In the genomic region with DNA sequence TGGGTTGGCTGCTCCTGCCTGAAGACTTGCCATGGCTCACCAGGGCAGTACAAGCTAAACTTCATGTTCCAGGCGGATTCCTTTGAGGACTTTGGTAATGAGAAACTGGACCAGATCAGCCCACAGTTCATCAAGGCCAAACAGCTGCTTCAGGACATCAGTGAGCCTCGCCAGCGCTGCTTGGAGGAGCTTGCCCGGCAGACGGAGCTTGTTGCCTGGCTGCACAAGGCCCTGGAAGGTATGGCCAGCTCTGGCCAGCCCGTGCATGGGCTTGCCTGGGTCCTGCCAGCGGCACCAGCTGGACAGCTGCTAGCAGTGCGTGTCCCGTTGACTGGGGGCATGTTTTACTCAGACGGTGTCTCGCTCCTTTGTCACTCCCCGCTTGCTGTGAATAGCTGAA, we compare ENCODE assay signal across 24 mouse cellular contexts. TPM values are rescaled to one million over a fixed set of nuclear protein-coding genes. Genes with fewer than 3 reads are reported as not detected.
DNase-seq lines count a peak whose midpoint lies in the region; TF ChIP-seq lines count a peak whose summit lies in the region.
"Had no signal": no experiment of that assay in that cellular context is flagged by ENCODE, and none has a peak within 500 bp of the region (broad histone marks: within the 10 kb centered on the region; RNA-seq: fewer than 3 reads in every experiment).

No protein-coding gene starts in this region.

- H3K27ac ChIP-seq in gastrocnemius, adult 2 months = peak overlapping the region; percentile 79
- H3K27ac ChIP-seq: embryonic facial prominence, embryonic 12.5 days; heart, adult 2 months; hindbrain, embryonic 13.5 days; left cerebral cortex, adult 2 months; liver, embryonic 13.5 days; lung, embryonic 15.5 days had no signal

- intact Hi-C loops in left cerebral cortex, postnatal 4 days (cut with DNase I) = no loop called here
- intact Hi-C loops in gastrocnemius, adult 2 months (cut with DNase I) = loop anchor here (2.0 kb wide), 1 partner anchor 41 kb away; no protein-coding TSS in a partner anchor

- TF ChIP-seq CTCF in gastrocnemius, adult 2 months (IDR thresholded peaks at IDR 0.05) = peak; percentile 26; the same call in 1 of the 2 replicates

- DNase-seq in left cerebral cortex, postnatal 4 days = peak; percentile 18
- DNase-seq in left cerebral cortex, adult 8-10 months (ENCODE audit: low spot score in 2 of 2) = no peak
- peak; percentile 91 for DNase-seq in gastrocnemius, adult 2 months
- DNase-seq in gastrocnemius, postnatal 25 days = peak; percentile 84
- peak; percentile 52 to 88 for DNase-seq in lung, postnatal 4 days
- no peak for DNase-seq in frontal cortex, postnatal 14 days (ENCODE audit: low spot score in 2 of 2)
- DNase-seq in spleen, postnatal 4 days (ENCODE audit: low spot score in 2 of 2) = no peak
- DNase-seq: adrenal gland, postnatal 25 days; cerebellum, adult 2 months; embryo, embryonic 11 days; heart, adult 2 months; heart, postnatal 4 days; kidney, adult 9 months; kidney, postnatal 10 days; layer of hippocampus, adult 9-11 months; liver, embryonic 13.5 days; right cerebral cortex, adult 18-20 months; thymus, adult 2 months; thymus, postnatal 4 days had no signal

- H3K4me3 ChIP-seq in gastrocnemius, adult 2 months = no peak overlapping the region
- H3K4me3 ChIP-seq: embryonic facial prominence, embryonic 12.5 days; heart, adult 2 months; heart, embryonic 12.5 days; hindbrain, embryonic 13.5 days; left cerebral cortex, adult 2 months; liver, embryonic 13.5 days; lung, embryonic 15.5 days had no signal

RNA-seq across cellular contexts. Expression of a gene that starts 38.6 kb away (rescaled TPM):
- 1 to 10 TPM; 2.9 TPM for total RNA-seq in left cerebral cortex, postnatal 4 days (2021)
- 1 to 10 TPM; 4.5 to 5.7 (median 5.5) TPM for total RNA-seq in left cerebral cortex, adult 8-10 months (2022)
- 1 to 10 TPM; 4.1 to 6.9 TPM for total RNA-seq in gastrocnemius, adult 2 months (2021)
- total RNA-seq in gastrocnemius, postnatal 25 days (2021) = 1 to 10 TPM; 5.2 to 5.7 TPM

RNA-seq across cellular contexts. Expression of a gene that starts 59.6 kb away (rescaled TPM):
- 10 to 100 TPM; 28.8 to 29.1 TPM for total RNA-seq in left cerebral cortex, postnatal 4 days (2021)
- 10 to 100 TPM; 27.8 to 35.2 (median 32.8) TPM for total RNA-seq in left cerebral cortex, adult 8-10 months (2022)
- total RNA-seq in gastrocnemius, adult 2 months (2021) = 1 to 10 TPM; 4.3 to 4.5 TPM
- 1 to 10 TPM; 3.9 to 4.8 TPM for total RNA-seq in gastrocnemius, postnatal 25 days (2021)

Comparison
In these comparisons a context has a peak if more than half of its experiments do, and no peak if none do; other contexts are left out.
1. DNase-seq: peak in left cerebral cortex, postnatal 4 days (single experiment), gastrocnemius, adult 2 months (single experiment), gastrocnemius, postnatal 25 days (single experiment) and lung, postnatal 4 days (2 of 2); none in left cerebral cortex, adult 8-10 months (0 of 2), frontal cortex, postnatal 14 days (0 of 2) and spleen, postnatal 4 days (0 of 2).
2. RNA of a gene that starts 59.6 kb away (total RNA-seq): 27.8 to 35.2 TPM in left cerebral cortex, adult 8-10 months and 28.8 to 29.1 TPM in left cerebral cortex, postnatal 4 days; 3.9 to 4.8 TPM in gastrocnemius, postnatal 25 days and 4.3 to 4.5 TPM in gastrocnemius, adult 2 months; every median in the first group is over 4 times any median in the second.